Mouse (Mus musculus) urinary bladder, postnatal 10 days (tissue): ENCODE measurements around the gene Gm19345.

Source experiments
- DNase-seq: peaks from one replicate; pipeline ENCODE4 v3.0.0; 2022; ENCODE audit warnings: low spot score

Gm19345 gene

DNA sequence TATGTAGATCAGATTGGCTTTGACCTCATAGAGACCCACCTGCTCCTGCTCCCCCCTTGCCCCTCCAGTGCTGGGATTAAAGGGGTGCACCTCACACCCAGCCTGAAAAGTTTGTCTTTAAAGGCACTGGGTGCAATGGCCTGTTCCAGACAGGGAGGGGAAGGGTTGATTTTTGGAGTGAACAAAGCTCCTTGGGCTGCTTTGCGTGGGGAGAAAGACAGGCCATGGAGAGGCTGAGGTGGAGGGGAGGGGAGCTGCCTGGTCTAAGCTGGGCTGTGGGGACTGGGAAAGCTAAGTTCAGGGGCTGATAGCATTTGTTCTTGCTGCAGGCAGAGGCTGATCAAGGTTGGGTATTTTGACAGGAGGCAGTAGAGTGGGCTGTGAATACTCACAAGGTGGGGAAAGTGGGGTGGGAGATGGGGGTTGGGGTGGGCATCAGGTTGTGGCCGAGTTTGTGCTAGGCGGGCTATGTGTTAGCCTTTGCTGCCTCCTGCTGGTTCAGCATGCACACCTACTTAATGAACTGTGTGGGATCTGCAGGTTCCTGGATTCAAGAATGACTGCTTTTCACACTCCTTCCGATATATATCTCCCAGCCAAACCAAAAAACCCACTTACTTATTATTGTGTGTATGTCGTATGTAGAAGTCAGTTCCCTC, 20.3 kb downstream of the Gm19345 start:
- DNase-seq = no peak

GRCm38 (mm10) chr7:19875948-19876682, 24.3 kb downstream of the Gm19345 start:
- no peak for DNase-seq

DNA sequence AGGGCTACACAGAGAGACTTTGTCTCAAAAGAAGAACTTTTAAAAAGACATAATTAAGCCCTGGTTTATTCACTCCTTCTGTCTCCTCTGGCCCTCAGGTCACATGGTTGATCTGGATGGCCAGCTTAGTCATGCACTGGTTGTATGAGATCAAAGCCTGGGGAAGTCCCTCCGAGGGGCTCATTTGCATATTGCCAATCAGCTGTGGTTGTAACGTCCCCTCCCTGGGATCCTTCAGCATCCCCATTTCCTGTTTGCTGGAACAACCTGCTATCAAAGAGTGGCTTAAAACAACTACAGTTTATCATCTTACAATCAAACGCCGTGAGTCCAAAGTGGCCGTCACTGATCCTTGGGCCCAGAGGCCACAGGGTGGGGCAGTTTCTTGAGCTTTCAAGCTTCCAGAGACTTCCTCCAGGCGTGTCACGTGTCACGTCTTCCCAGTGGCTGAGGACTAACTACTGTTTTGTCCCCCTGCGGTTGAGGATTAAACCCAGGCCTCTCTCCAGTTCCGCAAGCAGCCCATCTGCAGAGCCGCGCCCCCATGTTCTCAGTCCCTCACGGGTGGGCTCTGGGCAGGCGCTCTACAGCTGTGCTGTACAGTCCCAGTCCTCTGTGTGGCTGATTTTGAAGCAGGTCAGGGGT, 25.1 kb downstream of the Gm19345 start:
- no peak for DNase-seq

DNA sequence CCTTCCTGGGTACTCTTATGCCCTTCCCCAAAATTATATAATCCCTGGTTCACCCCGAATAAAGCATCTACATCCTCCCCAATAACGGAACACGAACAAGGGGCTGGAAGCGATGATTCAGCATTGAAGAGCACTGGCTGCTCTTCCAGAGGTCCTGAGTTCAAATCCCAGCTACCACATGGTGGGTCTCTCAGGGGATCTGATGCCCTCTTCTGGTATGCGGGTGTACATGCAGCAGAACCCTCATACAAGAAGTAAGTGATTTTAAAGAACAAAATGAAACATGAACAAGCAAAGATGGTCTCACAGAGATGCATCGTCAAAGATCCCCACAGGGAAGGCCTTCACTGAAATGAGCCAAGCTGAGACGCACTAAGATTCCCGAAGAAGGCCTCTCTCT, 29.0 kb downstream of the Gm19345 start:
- DNase-seq = no peak

DNA sequence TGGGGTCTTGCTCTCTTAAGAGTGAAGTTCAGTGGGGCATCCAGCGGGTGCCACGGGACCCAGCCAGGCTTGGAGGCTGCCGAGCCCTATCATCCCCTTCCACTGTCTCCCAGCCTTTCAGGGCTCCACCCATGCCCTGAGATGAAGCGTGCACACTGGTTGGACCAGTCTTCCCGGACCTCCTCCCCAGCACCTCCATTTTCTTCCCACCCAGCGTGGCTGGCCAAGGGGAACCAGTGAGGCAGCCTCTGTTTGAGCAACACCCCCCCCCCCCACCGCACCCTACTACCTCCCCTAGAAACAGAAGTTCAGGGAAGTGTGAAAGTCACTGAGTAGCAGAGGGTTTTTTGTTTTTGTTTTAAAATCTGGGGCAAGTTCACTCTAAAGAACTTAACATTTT, 36.0 kb downstream of the Gm19345 start, which contains the start of gene Ceacam19:
TSS of gene Ceacam19 (minus strand) at position 117 of the 400 bp plus-strand sequence.
- no peak for DNase-seq

- DNase-seq = no peak
Measured at GRCm38 (mm10) chr7:19889881-19890280, 38.1 kb downstream of the Gm19345 start.
